Mouse (Mus musculus) ES-E14 (cell line): ENCODE results near the gene Clk2.

Experiments used
- CHD2 ChIP-seq: IDR thresholded peaks from 2 replicates; pipeline ENCODE4 v1.6.1; 2014; ENCODE audit warnings: mild to moderate bottlenecking, low read depth, low read length, inconsistent platforms
- MAFK ChIP-seq: IDR thresholded peaks from 2 replicates; pipeline ENCODE4 v1.6.1; 2014; ENCODE audit warnings: mild to moderate bottlenecking, low read depth, low read length, inconsistent platforms; ENCODE audit not compliant: insufficient read depth
- ZC3H11A ChIP-seq: IDR thresholded peaks from 2 replicates; pipeline ENCODE4 v1.6.1; 2012; ENCODE audit warnings: low read depth, mild to moderate bottlenecking, inconsistent platforms, low read length, borderline replicate concordance

DNA sequence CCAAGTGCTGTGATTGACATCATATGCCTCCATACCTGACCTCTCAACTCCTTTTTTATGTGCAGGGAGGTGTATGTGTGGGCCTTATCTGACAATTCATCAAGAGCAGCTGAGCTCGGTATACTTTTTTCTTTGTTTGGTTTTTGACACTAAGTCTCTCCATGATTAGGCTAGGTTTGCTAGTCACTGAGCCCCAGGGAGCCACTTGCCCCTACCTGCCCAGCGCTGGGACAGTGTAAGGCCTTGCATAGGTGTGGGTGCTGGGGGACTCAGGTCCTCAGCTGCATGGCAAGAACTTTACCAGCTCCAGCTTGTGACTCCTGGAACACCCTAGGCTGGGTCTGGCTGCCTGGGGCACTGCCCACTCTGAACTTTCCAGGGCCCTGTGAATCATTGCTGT lies 42.1 kb downstream of the Clk2 start:
- TF ChIP-seq ZC3H11A (no peak), MAFK (no peak), CHD2 (no peak)
